ENCODE assay signal across 8 mouse cellular contexts in the genomic region with DNA sequence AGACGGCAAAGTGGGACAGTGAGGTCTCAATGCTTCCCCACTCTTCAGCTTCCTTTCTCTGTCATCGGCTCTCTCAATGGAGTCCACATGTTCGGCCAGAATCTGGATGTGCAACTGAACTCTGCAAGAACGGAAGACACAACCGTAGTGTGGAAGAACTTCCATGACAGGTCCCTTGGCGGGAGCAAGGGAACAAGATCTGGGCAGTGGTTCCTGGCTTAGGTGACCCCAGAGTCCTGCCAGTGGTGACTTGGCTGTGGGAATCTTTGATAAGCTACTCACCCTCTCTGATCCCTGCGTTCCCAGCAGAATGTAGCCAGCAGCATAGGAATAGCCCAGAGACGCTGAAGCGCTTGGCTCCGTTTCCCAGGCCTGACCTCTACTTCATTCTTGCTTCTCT. TPM values are rescaled to one million over a fixed set of nuclear protein-coding genes. Genes with fewer than 3 reads are reported as not detected.
DNase-seq lines count a peak whose midpoint lies in the region; ATAC-seq lines count a peak whose summit lies in the region.

No protein-coding gene starts in this region.

- peak overlapping the region; percentile 92 for H3K27ac ChIP-seq in kidney, embryonic 15.5 days
- peak overlapping the region; percentile 37; the same call in 1 of the 2 replicates for H3K27ac ChIP-seq in brown adipose tissue, adult 24 weeks (replicated peaks; ENCODE audit: low read depth, low read length)
- H3K27ac ChIP-seq in hindbrain, embryonic 11.5 days (ENCODE audit: low read depth, low read length), result peak overlapping the region; percentile 78
- peak overlapping the region; percentile 85 for H3K27ac ChIP-seq in midbrain, embryonic 14.5 days (replicated peaks; ENCODE audit: low read depth, low read length)

- 23% methylated on average over 10 of the region's 10 CpGs for WGBS in kidney, embryonic 15.5 days
- WGBS in hindbrain, embryonic 11.5 days, result 41% methylated on average over 10 of the region's 10 CpGs
- 25% methylated on average over 10 of the region's 10 CpGs for WGBS in midbrain, embryonic 14.5 days

- peak overlapping the region; percentile 76 for H3K9ac ChIP-seq in kidney, embryonic 15.5 days
- peak overlapping the region; percentile 79 for H3K9ac ChIP-seq in hindbrain, embryonic 11.5 days (ENCODE audit: low read depth, low read length)
- H3K9ac ChIP-seq in midbrain, embryonic 14.5 days (replicated peaks; ENCODE audit: low read length), result peak overlapping the region; percentile 70

- H3K4me1 ChIP-seq in kidney, embryonic 15.5 days, result peaks cover 61% of the 10 kb centered on the region
- H3K4me1 ChIP-seq in brown adipose tissue, adult 24 weeks (ENCODE audit: control insufficient read depth, insufficient read depth, insufficient read length, low read length), result peaks cover 8% of the 10 kb centered on the region
- H3K4me1 ChIP-seq in hindbrain, embryonic 11.5 days (replicated peaks; ENCODE audit: control insufficient read depth, insufficient read depth, low read length), result peaks cover 6% of the 10 kb centered on the region
- peaks cover 39% of the 10 kb centered on the region for H3K4me1 ChIP-seq in midbrain, embryonic 14.5 days (ENCODE audit: control insufficient read depth, insufficient read depth, low read length)

- peak overlapping the region; percentile 77 for H3K4me2 ChIP-seq in kidney, embryonic 15.5 days
- H3K4me2 ChIP-seq in hindbrain, embryonic 11.5 days (replicated peaks; ENCODE audit: low read depth, low read length), result peak overlapping the region; percentile 78
- H3K4me2 ChIP-seq in midbrain, embryonic 14.5 days (ENCODE audit: low read length), result peak overlapping the region; percentile 84

- H3K36me3 ChIP-seq in kidney, embryonic 15.5 days, result peaks cover 26% of the 10 kb centered on the region
- no peaks in the 10 kb centered on the region for H3K36me3 ChIP-seq in hindbrain, embryonic 11.5 days (ENCODE audit: control insufficient read depth, insufficient read depth, low read length)
- peaks cover 27% of the 10 kb centered on the region for H3K36me3 ChIP-seq in midbrain, embryonic 14.5 days (ENCODE audit: control insufficient read depth, insufficient read depth, low read length)

- H3K9me3 ChIP-seq in kidney, embryonic 15.5 days (replicated peaks), result no peaks in the 10 kb centered on the region
- no peaks in the 10 kb centered on the region for H3K9me3 ChIP-seq in hindbrain, embryonic 11.5 days (ENCODE audit: control insufficient read depth, low read length)
- no peaks in the 10 kb centered on the region for H3K9me3 ChIP-seq in midbrain, embryonic 14.5 days (ENCODE audit: control insufficient read depth, low read length)

- no peak for DNase-seq in kidney, adult 11 months
- DNase-seq in hindbrain, embryonic 11.5 days (ENCODE audit: low spot score), result no peak
- DNase-seq in midbrain, embryonic 14.5 days, result no peak
- no peak for DNase-seq in natural killer cell, adult 2 months (ENCODE audit: low spot score in 2 of 2)
- no peak for DNase-seq in right cerebral cortex, postnatal 14 days

- no peak for ATAC-seq in kidney, embryonic 15.5 days (replicated peaks; ENCODE audit: low FRiP score)
- ATAC-seq in hindbrain, embryonic 11.5 days (ENCODE audit: low FRiP score), result no peak
- ATAC-seq in midbrain, embryonic 14.5 days (ENCODE audit: low FRiP score, low TSS enrichment), result no peak
- no peak for ATAC-seq in erythroid progenitor cell, adult 5-6 weeks (replicated peaks; ENCODE audit: low FRiP score, poor library complexity, severe bottlenecking)

- H3K27me3 ChIP-seq in kidney, embryonic 15.5 days, result no peaks in the 10 kb centered on the region
- H3K27me3 ChIP-seq in hindbrain, embryonic 11.5 days (ENCODE audit: control insufficient read depth, insufficient read depth, low read length), result no peaks in the 10 kb centered on the region
- H3K27me3 ChIP-seq in midbrain, embryonic 14.5 days (ENCODE audit: control insufficient read depth, insufficient read depth, low read length), result no peaks in the 10 kb centered on the region

- H3K4me3 ChIP-seq in kidney, embryonic 15.5 days (replicated peaks), result peak overlapping the region; percentile 75
- H3K4me3 ChIP-seq in brown adipose tissue, adult 24 weeks (ENCODE audit: insufficient read depth, low read depth, low read length), result peak overlapping the region; percentile 70
- H3K4me3 ChIP-seq in hindbrain, embryonic 11.5 days (ENCODE audit: low read depth, low read length), result peak overlapping the region; percentile 53
- peak overlapping the region; percentile 63 for H3K4me3 ChIP-seq in midbrain, embryonic 14.5 days (replicated peaks; ENCODE audit: low read depth, low read length)

RNA-seq across cellular contexts. Expression of a gene that starts 0.6 kb away (rescaled TPM):
- polyA plus RNA-seq in kidney, embryonic 15.5 days (2015; fragmentation: Nextera tagmentation; extraction: Ambion mirVana), result 22.3 and 24.0 TPM in 2 replicates
- 12.7 and 17.1 TPM in 2 replicates for polyA plus RNA-seq in brown adipose tissue, adult 24 weeks (2012; ENCODE audit: insufficient read depth, insufficient read length, missing spikeins)
- polyA plus RNA-seq in hindbrain, embryonic 11.5 days (2014; fragmentation: Nextera tagmentation; extraction: Ambion mirVana), result 13.9 and 18.7 TPM in 2 replicates
- polyA plus RNA-seq in midbrain, embryonic 14.5 days (2014; fragmentation: Nextera tagmentation; extraction: Ambion mirVana), result 16.7 and 17.2 TPM in 2 replicates
- total RNA-seq in erythroid progenitor cell, adult 5-6 weeks (2015; ENCODE audit: low replicate concordance), result 2.5 and 6.5 TPM in 2 replicates
- 4.5 and 6.7 TPM in 2 replicates for total RNA-seq in erythroid progenitor cell, adult 5-6 weeks (2017; ENCODE audit: low replicate concordance)

RNA-seq across cellular contexts. Expression of a gene that starts 4.0 kb away (rescaled TPM):
- 103 and 126 TPM in 2 replicates for polyA plus RNA-seq in kidney, embryonic 15.5 days (2015; fragmentation: Nextera tagmentation; extraction: Ambion mirVana)
- 21.6 and 21.8 TPM in 2 replicates for polyA plus RNA-seq in brown adipose tissue, adult 24 weeks (2012; ENCODE audit: insufficient read depth, insufficient read length, missing spikeins)
- polyA plus RNA-seq in hindbrain, embryonic 11.5 days (2014; fragmentation: Nextera tagmentation; extraction: Ambion mirVana), result 72.7 and 76.2 TPM in 2 replicates
- 114 and 128 TPM in 2 replicates for polyA plus RNA-seq in midbrain, embryonic 14.5 days (2014; fragmentation: Nextera tagmentation; extraction: Ambion mirVana)
- 10.1 and 18.0 TPM in 2 replicates for total RNA-seq in erythroid progenitor cell, adult 5-6 weeks (2015; ENCODE audit: low replicate concordance)
- 8.0 and 11.3 TPM in 2 replicates for total RNA-seq in erythroid progenitor cell, adult 5-6 weeks (2017; ENCODE audit: low replicate concordance)

RNA-seq across cellular contexts. Expression of a gene that starts 26.9 kb away (rescaled TPM):
- polyA plus RNA-seq in kidney, embryonic 15.5 days (2015; fragmentation: Nextera tagmentation; extraction: Ambion mirVana), result 411 and 437 TPM in 2 replicates
- 68.5 and 73.6 TPM in 2 replicates for polyA plus RNA-seq in brown adipose tissue, adult 24 weeks (2012; ENCODE audit: insufficient read depth, insufficient read length, missing spikeins)
- 314 and 331 TPM in 2 replicates for polyA plus RNA-seq in hindbrain, embryonic 11.5 days (2014; fragmentation: Nextera tagmentation; extraction: Ambion mirVana)
- polyA plus RNA-seq in midbrain, embryonic 14.5 days (2014; fragmentation: Nextera tagmentation; extraction: Ambion mirVana), result 480 and 508 TPM in 2 replicates
- total RNA-seq in erythroid progenitor cell, adult 5-6 weeks (2015; ENCODE audit: low replicate concordance), result 16.9 and 18.4 TPM in 2 replicates
- 1.8 and 4.8 TPM in 2 replicates for total RNA-seq in erythroid progenitor cell, adult 5-6 weeks (2017; ENCODE audit: low replicate concordance)

RNA-seq across cellular contexts. Expression of a gene that starts 32.8 kb away (rescaled TPM):
- 74.2 and 79.1 TPM in 2 replicates for polyA plus RNA-seq in kidney, embryonic 15.5 days (2015; fragmentation: Nextera tagmentation; extraction: Ambion mirVana)
- 21.5 and 23.0 TPM in 2 replicates for polyA plus RNA-seq in brown adipose tissue, adult 24 weeks (2012; ENCODE audit: insufficient read depth, insufficient read length, missing spikeins)
- 82.7 and 85.0 TPM in 2 replicates for polyA plus RNA-seq in hindbrain, embryonic 11.5 days (2014; fragmentation: Nextera tagmentation; extraction: Ambion mirVana)
- polyA plus RNA-seq in midbrain, embryonic 14.5 days (2014; fragmentation: Nextera tagmentation; extraction: Ambion mirVana), result 124 and 133 TPM in 2 replicates
- total RNA-seq in erythroid progenitor cell, adult 5-6 weeks (2015; ENCODE audit: low replicate concordance), result 93.0 and 93.9 TPM in 2 replicates
- total RNA-seq in erythroid progenitor cell, adult 5-6 weeks (2017; ENCODE audit: low replicate concordance), result 46.2 and 74.2 TPM in 2 replicates

RNA-seq across cellular contexts. Expression of a gene that starts 39.6 kb away (rescaled TPM):
- 31.1 and 33.6 TPM in 2 replicates for polyA plus RNA-seq in kidney, embryonic 15.5 days (2015; fragmentation: Nextera tagmentation; extraction: Ambion mirVana)
- polyA plus RNA-seq in brown adipose tissue, adult 24 weeks (2012; ENCODE audit: insufficient read depth, insufficient read length, missing spikeins), result 15.7 and 20.2 TPM in 2 replicates
- 26.3 and 27.6 TPM in 2 replicates for polyA plus RNA-seq in hindbrain, embryonic 11.5 days (2014; fragmentation: Nextera tagmentation; extraction: Ambion mirVana)
- 28.8 and 30.4 TPM in 2 replicates for polyA plus RNA-seq in midbrain, embryonic 14.5 days (2014; fragmentation: Nextera tagmentation; extraction: Ambion mirVana)
- total RNA-seq in erythroid progenitor cell, adult 5-6 weeks (2015; ENCODE audit: low replicate concordance), result 29.6 and 36.0 TPM in 2 replicates
- total RNA-seq in erythroid progenitor cell, adult 5-6 weeks (2017; ENCODE audit: low replicate concordance), result 30.9 and 58.2 TPM in 2 replicates

Comparison
In these comparisons a context has a peak if more than half of its experiments do, and no peak if none do; other contexts are left out.
1. H3K27ac ChIP-seq: peak in every context shown above with its lines; median percentile 92 in kidney, embryonic 15.5 days; 85 in midbrain, embryonic 14.5 days; 78 in hindbrain, embryonic 11.5 days; 37 in brown adipose tissue, adult 24 weeks.